Mouse (Mus musculus): ENCODE results near the gene Ugt1a8.
"Not testable (repeated sequence)": the region's sequence is repeated elsewhere in the genome, so short reads cannot be mapped to it uniquely, and the experiment has no call there.

Gene Ugt1a8

DNA sequence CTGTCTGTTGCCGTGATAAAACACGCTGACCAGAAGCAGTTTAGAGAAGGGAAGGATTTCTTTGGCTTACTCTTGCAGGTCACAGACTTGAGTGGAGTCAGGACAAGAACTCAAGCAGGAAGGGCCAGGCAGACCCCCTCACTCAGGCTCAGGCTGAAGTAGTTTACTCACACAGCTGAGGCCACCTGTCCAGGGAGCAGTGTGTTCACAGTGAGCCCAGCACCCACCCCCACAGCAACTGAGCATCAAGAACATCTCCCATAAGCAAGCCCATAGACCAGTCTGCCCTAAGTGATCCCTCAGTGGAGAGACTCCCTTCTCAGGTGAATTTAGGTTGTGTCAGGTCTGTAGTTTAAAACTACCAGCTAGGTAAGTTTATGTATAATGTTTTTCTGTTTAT is 22.0 kb downstream of the Ugt1a8 start:
- DNase-seq: not testable (repeated sequence)

- not testable (repeated sequence) for DNase-seq
Observed at GRCm38 (mm10) chr1:88112769-88113168, 25.2 kb downstream of the Ugt1a8 start.

DNA sequence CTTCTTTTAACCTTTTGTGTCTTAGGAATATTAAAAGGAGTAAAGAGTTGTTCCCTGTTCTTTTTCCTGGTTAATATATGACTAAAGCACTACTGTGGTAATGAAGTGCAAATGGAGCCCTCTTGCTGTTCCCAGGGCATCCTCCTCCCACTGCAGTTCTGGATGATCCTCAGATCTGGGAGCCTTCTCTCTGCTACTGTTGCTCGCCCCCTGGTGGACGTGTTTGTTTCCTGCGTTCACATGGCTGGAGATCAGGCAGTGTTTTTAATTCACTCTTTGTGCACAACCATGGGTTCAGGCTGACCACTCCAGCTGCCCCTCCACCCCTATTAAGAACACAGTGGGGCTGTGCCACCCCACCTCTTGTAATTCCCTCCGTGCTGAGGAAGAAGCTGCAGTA is 32.9 kb downstream of the Ugt1a8 start:
- DNase-seq: not testable (repeated sequence)

- DNase-seq: not testable (repeated sequence)
Observed at GRCm38 (mm10) chr1:88121521-88121920, 33.9 kb downstream of the Ugt1a8 start.

DNA sequence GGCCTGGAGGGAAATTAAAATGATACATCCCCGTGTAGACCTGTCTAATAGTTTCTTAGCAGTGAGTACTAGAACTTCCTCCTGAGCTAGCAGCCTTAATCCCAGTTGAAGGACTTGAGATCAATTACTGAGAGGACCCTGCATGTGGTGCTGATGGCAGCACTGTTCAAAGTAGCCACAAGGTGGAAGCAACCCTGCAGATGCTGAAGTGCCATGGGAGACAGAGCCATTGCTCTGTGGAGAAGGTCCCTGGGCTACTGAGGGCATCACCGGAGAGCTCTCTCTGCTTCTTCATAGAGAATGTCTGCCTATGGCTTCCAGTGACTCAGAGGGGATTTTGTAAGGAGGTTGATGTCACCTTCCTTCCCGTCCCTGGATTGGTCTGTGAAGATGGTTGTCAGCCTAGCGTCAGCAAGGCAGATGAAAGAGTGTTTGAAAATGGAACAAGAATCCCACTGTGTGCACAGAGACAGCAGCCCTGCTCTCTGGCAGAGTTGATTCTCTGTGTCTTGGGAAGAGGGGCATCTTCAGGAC is 38.3 kb downstream of the Ugt1a8 start:
- not testable (repeated sequence) for DNase-seq

- not testable (repeated sequence) for DNase-seq
Observed at GRCm38 (mm10) chr1:88129091-88129490, 41.5 kb downstream of the Ugt1a8 start.

DNA sequence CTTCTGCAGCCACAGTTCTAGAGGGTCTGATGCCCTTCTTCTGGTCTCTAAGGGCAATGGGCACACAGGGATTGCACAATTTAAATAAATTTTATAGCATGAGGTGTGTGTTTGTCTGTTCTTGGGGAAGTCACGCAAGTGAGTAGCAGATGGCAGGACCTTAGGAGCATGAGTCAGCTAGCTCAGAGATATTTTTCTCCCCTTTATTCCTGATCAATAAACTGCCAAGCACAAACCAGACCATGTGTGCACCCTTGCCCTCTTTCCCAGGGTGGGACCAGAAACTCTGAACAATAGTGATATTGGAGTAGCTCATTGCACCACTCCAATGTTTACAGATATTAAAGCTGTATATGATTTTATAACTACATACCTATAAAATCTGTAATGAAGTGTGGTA is 42.6 kb downstream of the Ugt1a8 start:
- not testable (repeated sequence) for DNase-seq

DNA sequence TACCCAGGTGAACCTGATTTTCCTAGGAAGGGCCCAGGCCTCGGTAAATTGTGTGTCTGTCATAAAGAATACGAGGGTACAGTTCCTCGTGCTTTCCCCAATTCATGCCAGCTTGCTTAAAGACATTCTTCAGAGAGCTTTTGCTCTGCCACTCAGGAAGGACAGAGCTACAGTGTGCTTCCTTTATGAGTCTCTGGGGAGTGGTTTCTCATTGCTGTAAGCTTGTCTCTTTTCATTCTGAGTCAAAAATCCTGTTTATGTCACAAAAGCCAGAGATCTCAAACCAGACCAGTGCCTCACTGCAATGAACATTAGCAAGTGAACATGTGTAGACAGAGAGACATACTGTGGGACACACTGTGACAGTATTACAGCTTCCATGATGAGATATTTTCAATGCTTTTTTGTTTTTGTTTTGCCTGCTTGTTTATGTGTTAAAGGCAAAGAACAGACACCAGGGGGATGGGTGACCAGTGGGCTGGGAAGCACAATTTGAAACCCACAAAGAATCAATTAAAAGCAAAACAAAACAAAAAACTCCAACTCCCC is 46.4 kb downstream of the Ugt1a8 start:
- no peak for DNase-seq

- DNase-seq: not testable (repeated sequence)
Observed at GRCm38 (mm10) chr1:88134457-88135011, 46.9 kb downstream of the Ugt1a8 start, which contains the start of gene Ugt1a6a. Ugt1a6a (plus strand) TSS chr1:88134809.

DNA sequence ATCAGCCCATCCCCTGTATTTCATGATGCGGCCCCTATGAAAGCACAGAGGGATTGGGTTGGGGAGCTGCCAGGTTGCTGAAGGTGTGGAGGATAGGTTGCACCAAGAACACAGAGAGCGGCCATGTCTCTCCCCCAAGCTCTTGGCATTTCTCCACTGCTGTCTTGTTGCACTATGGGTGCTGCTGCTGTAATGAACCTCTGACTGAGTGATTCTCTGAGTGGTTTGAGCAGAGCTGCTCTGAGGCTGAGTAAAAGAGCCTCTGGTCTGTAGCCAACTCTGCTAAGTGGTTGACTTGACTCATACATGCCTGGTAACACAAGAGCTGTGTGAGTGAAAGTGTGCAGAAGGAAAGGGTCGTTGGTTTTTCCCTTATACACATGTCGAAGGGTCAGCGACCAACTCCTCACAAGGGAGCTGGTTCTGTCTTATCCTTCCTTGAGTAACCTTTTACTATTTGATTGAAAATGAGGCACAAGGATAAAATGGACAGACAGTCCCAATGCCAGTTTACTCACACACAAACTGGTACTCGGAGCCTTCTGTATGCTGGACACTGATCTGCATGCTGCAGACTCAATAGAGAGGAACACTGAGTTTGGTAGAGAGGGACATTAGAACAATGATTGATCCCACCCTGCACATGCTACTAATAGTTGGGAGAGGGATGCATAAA is 47.8 kb downstream of the Ugt1a8 start:
- DNase-seq: not testable (repeated sequence)

DNA sequence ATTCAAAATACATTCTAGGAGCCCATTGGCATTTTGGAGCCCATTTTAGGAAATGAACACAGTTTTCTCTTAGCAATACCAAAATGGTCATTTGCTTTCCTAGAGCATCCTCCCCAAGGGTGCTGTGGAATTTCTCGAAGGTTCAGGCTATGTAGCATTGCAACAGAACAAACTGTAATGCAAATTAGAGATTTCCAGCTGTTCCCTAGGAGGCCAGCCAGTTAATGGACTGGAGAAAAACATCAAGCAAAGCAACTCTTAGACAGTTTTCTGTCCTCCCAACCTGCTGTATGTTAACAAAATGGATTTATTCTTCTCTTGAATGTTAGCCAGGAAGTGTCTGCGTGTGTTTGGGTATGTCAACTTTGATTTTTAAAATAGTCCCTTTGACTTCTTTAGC is 49.0 kb downstream of the Ugt1a8 start:
- no peak for DNase-seq

DNA sequence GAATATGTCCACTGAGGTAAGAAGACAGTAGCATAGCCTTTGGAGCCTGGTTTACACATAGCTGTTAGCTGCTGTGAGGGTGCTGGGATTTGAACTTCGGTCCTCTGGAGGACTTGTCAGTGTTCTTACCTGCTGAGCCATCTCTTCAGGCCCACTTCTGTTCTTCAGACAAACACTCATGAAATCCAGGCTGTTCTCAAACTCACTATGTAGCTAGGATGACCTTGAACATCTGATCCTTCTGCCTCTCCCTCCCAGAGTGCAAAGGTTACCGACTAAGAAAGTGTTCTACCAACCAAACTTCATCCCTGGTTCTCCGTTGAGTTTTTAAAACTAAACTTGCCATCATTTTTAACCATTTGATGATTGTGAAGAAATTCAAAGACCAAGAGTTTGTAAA is 49.7 kb downstream of the Ugt1a8 start:
- no peak for DNase-seq

GRCm38 (mm10) chr1:88138145-88138544 is 50.5 kb downstream of the Ugt1a8 start:
- DNase-seq: no peak

- DNase-seq: not testable (repeated sequence)
Observed at GRCm38 (mm10) chr1:88140492-88140891, 52.9 kb downstream of the Ugt1a8 start.

DNA sequence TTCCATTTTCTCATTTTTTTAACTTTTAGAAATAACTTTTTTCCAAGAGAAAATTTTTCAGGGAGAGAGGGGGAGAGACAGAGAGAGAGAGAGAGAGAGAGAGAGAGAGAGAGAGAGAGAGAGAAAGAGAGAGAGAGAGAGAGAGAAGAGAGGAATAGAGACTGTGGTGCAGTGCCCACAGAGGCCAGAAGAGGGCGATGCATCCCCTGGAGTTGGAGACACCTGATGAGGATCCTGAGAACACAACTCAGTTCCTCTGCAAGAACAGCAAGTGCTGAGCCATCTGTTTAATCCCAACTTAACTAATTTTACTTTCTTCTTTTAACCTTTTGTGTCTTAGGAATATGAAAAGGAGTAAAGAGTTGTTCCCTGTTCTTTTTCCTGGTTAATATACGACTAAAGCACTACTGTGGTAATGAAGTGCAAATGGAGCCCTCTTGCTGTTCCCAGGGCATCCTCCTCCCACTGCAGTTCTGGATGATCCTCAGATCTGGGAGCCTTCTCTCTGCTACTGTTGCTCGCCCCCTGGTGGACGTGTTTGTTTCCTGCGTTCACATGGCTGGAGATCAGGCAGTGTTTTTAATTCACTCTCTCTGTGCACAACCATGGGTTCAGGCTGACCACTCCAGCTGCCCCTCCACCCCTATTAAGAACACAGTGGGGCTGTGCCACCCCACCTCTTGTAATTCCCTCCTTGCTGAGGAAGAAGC is 56.5 kb downstream of the Ugt1a8 start:
- not testable (repeated sequence) for DNase-seq

DNA sequence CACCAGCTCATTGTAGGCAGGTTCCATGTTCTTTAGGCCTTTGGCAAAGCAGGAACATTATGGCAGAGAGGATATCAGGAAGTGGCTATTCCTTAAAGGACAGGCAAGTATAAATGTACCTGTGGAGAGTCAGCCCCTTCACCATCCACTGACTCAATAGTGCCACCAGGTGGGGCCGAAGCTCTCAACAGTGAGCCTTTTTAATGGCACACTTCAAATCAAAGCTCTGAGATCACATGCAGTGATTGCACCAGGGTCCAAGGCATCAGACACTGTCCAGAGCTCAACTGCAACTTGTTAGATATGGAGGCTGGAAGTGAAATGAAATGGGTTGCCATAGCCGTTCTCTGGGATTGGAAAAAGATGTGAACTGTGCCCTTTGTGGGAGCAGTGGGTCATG is 57.7 kb downstream of the Ugt1a8 start:
- DNase-seq: not testable (repeated sequence)

- DNase-seq: not testable (repeated sequence)
Observed at GRCm38 (mm10) chr1:88150133-88150532, 62.5 kb downstream of the Ugt1a8 start.

GRCm38 (mm10) chr1:88158430-88158829 is 70.8 kb downstream of the Ugt1a8 start:
- DNase-seq: no peak

DNA sequence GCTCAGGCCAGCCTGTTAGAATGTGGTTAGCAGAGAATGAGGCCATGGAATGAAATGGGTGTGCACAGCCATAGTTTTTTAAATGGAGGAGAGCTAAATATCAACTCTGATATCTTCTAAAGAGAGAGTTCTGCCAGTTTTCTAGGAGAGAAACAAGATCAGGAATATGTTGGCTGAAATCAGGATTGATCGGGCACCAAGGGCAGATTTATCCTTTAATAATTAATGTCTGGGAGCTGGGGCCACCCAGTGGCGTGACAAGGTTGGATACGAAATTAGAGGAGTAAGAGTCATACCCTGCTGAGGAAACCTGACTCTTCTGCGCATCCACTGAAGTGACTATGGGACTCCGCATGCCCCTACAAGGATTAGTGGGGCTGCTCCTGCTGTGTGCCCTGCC is 78.1 kb downstream of the Ugt1a8 start, which contains the start of gene Ugt1a5:
Gene Ugt1a5 (plus strand): TSS at position 302 of the 400 bp plus-strand sequence.
- DNase-seq: no peak

- DNase-seq: not testable (repeated sequence)
Observed at GRCm38 (mm10) chr1:88172190-88172589, 84.6 kb downstream of the Ugt1a8 start.

- DNase-seq: no peak
Observed at GRCm38 (mm10) chr1:88179657-88180056, 92.0 kb downstream of the Ugt1a8 start.

DNA sequence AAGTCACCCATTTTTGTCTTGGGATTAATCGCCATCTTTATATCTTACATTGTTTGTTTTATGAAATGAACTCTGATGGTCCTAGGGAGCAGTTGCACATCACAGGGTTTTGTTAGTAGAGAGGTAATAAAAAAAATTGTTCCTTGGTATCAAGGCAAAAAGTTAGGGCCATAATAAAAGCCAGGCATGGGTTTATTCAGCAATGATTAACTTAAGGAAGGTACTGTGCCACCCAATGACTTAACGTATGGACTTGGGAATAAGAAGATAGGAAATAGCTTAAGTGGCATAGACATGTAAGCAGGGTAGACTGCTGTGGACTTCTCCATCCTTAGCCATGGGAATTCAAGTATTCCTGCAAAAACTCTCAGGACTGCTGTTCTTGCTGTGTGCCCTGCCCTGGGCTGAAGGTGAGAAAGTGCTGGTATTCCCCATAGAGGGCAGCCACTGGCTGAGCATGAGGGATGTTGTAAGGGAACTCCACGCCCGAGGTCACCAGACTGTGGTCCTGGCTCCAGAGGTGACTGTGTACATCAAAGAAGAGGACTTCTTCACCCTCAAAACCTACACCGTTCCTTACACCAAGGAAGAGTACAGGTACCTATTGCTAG is 98.8 kb downstream of the Ugt1a8 start:
- DNase-seq: no peak

GRCm38 (mm10) chr1:88192136-88192535 is 104.5 kb downstream of the Ugt1a8 start:
- no peak for DNase-seq

Measured in right cerebral cortex, postnatal 25 days (tissue).